Mouse (Mus musculus): ENCODE data around the gene Nol7. TPM values are rescaled to one million over a fixed set of nuclear protein-coding genes. Genes with fewer than 3 reads are reported as not detected.

Gene Nol7
- polyA plus RNA-seq, 1 experiment from 2014 or later: 177 TPM

Other genes starting within 250 kb of the Nol7 start
- 64.1 and 67.1 TPM in 2 replicates for gene Tbc1d7, start 226.9 kb upstream of the Nol7 start, polyA plus RNA-seq (2016; fragmentation: Nextera tagmentation; extraction: Ambion mirVana)
- gene Gfod1, start 94.2 kb upstream of the Nol7 start, polyA plus RNA-seq (2016; fragmentation: Nextera tagmentation; extraction: Ambion mirVana): 0.23 and 0.37 TPM in 2 replicates
- 54.9 and 59.9 TPM in 2 replicates for gene Sirt5, start 32.9 kb upstream of the Nol7 start, polyA plus RNA-seq (2016; fragmentation: Nextera tagmentation; extraction: Ambion mirVana)
- gene Ranbp9, start 82.9 kb downstream of the Nol7 start, polyA plus RNA-seq (2016; fragmentation: Nextera tagmentation; extraction: Ambion mirVana): 9.7 and 10.0 TPM in 2 replicates
- 16.0 and 17.8 TPM in 2 replicates for gene Mcur1, start 161.8 kb downstream of the Nol7 start, polyA plus RNA-seq (2016; fragmentation: Nextera tagmentation; extraction: Ambion mirVana)
- 6.5 and 8.5 TPM in 2 replicates for gene Rnf182, start 217.3 kb downstream of the Nol7 start, polyA plus RNA-seq (2016; fragmentation: Nextera tagmentation; extraction: Ambion mirVana)

All from limb, embryonic 12.5 days (tissue).